Mouse (Mus musculus): ENCODE measurements around the gene Vti1a.

DNA sequence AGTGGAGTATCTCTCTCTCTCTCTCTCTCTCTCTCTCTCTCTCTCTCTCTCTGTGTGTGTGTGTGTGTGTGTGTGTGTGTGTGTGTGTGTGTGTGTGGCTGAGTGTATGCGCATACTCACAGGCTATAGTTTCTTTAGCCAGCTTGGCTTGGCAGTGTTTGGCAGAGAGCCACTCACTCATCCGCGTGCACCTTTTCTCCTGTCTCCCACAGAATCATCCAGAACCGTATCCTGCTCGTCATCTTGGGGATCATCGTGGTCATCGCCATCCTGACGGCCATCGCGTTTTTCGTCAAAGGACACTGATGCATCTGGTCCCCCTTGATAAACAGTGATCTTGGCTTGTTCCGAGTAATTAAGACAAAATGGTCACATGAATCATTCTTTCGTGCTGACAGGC is 307.5 kb downstream of the Vti1a start:
- no peak for TF ChIP-seq CTCF (IDR thresholded peaks at IDR 0.05; ENCODE audit: borderline replicate concordance, insufficient read depth, low read depth, low read length)
- TF ChIP-seq POLR2A (IDR thresholded peaks at IDR 0.05; ENCODE audit: borderline replicate concordance, insufficient read depth, low read length) = no peak
